Mouse (Mus musculus) midbrain, embryonic 14.5 days (tissue): ENCODE measurements at regions not wholly inside any gene's neighbourhood (a gene's known extent, or its start where the extent isn't known, plus 50 kb on each side); places are given as distances from the start of the nearest gene placed in this dataset.

ENCODE experiments used
- ATAC-seq: fragments of 200-750 bp; cut with Nextera tagmentation; 2 replicates; pipeline ENCODE4 v1.8.0; 2017; ENCODE audit warnings: moderate number of reproducible peaks, moderate library complexity; ENCODE audit not compliant: low FRiP score, low TSS enrichment
- DNase-seq: peaks from one replicate; pipeline ENCODE4 v3.0.0-alpha.2; 2015
- H3K27ac ChIP-seq: fragments of 300-500 bp; sonication (generic); replicated peaks from 2 replicates; pipeline ENCODE4 v1.5.1; 2014; ENCODE audit warnings: mild to moderate bottlenecking, low read depth, low read length, moderate library complexity
- H3K27me3 ChIP-seq: fragments of 300-500 bp; sonication (generic); 2 replicates; pipeline ENCODE4 v1.6.1; 2014; ENCODE audit warnings: low read length, control low read depth, mixed read lengths; ENCODE audit not compliant: control insufficient read depth, insufficient read depth
- H3K36me3 ChIP-seq: fragments of 300-500 bp; sonication (generic); 2 replicates; pipeline ENCODE4 v1.6.1; 2014; ENCODE audit warnings: low read length, control low read depth; ENCODE audit not compliant: control insufficient read depth, insufficient read depth
- H3K4me1 ChIP-seq: fragments of 300-500 bp; sonication (generic); 2 replicates; pipeline ENCODE4 v1.6.1; 2014; ENCODE audit warnings: mild to moderate bottlenecking, antibody characterized with exemption, low read length, control low read depth; ENCODE audit not compliant: control insufficient read depth, insufficient read depth
- H3K4me2 ChIP-seq: fragments of 300-500 bp; sonication (generic); 2 replicates; pipeline ENCODE4 v1.6.1; 2014; ENCODE audit warnings: mild to moderate bottlenecking, low read length, moderate library complexity
- H3K4me3 ChIP-seq: fragments of 300-500 bp; sonication (generic); replicated peaks from 2 replicates; pipeline ENCODE4 v1.5.1; 2014; ENCODE audit warnings: low read depth, low read length
- H3K9ac ChIP-seq: fragments of 300-500 bp; sonication (generic); replicated peaks from 2 replicates; pipeline ENCODE4 v1.6.1; 2014; ENCODE audit warnings: mild to moderate bottlenecking, low read length, moderate library complexity
- H3K9me3 ChIP-seq: fragments of 300-500 bp; sonication (generic); 2 replicates; pipeline ENCODE4 v1.6.1; 2016; ENCODE audit warnings: low read length, control low read depth, mixed read lengths; ENCODE audit not compliant: control insufficient read depth
- WGBS: fragments of 180-500 bp; shearing (Covaris S2); extraction: QIAGEN DNeasy Blood & Tissue Kit; methylation state at CpG from one replicate; pipeline ENCODE4 v1.1.7; 2014; 5-methylcytosine and 5-hydroxymethylcytosine counted together

DNA sequence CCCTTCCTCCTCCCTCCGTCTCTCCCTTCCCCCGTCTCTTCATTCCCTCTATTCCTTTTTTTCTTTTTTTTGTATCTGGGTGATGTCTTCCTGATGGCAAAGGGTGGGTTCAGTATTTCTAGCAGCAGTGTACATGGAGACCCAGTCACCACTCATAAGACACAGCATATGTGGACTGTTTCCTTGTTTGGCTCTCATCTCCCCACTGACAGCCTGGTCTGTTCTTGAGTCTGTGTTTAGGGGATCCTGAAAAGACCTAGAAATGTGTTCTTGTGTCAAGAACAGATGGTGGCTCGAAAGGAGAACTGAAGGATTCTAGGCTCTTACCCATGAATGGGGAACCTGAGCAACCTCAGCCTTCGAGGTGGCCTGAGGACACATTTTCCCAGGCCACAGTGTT, 124.0 kb upstream of the Clnk start:
- no peak overlapping the region for H3K4me2 ChIP-seq
- H3K27me3 ChIP-seq: no peaks in the 10 kb centered on the region
- H3K27ac ChIP-seq: no peak overlapping the region
- no peak overlapping the region for H3K9ac ChIP-seq
- H3K9me3 ChIP-seq: no peaks in the 10 kb centered on the region
- H3K4me1 ChIP-seq: no peaks in the 10 kb centered on the region
- H3K36me3 ChIP-seq: no peaks in the 10 kb centered on the region
- no peak overlapping the region for H3K4me3 ChIP-seq
- 87% methylated on average over 4 of the region's 4 CpGs for WGBS
- DNase-seq: no peak
- ATAC-seq: no peak

DNA sequence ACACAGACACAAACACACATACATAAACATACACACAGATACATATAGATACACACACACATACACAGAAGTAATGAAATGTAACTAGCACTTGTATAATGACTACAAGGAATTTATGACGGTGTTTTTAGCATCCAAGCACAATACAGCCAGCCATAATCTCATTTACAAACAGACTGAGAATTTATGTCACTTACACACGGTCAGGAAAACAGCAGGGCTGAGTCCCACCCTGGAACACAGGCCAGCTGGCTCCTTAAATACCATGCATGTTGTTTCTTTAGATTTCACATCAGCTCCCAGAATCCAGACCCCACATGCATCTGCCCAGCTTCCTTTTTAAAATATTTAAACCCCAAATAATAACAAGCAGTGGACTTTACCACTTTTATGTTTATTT, 123.1 kb upstream of the Clnk start:
- no peaks in the 10 kb centered on the region for H3K27me3 ChIP-seq
- no peak overlapping the region for H3K27ac ChIP-seq
- no peak overlapping the region for H3K9ac ChIP-seq
- no peaks in the 10 kb centered on the region for H3K9me3 ChIP-seq
- ATAC-seq (no peak), DNase-seq (no peak)
- no peak overlapping the region for H3K4me2 ChIP-seq
- no peak overlapping the region for H3K4me3 ChIP-seq
- H3K4me1 ChIP-seq: no peaks in the 10 kb centered on the region
- H3K36me3 ChIP-seq: no peaks in the 10 kb centered on the region
- WGBS: 51% methylated on average over 2 of the region's 2 CpGs

DNA sequence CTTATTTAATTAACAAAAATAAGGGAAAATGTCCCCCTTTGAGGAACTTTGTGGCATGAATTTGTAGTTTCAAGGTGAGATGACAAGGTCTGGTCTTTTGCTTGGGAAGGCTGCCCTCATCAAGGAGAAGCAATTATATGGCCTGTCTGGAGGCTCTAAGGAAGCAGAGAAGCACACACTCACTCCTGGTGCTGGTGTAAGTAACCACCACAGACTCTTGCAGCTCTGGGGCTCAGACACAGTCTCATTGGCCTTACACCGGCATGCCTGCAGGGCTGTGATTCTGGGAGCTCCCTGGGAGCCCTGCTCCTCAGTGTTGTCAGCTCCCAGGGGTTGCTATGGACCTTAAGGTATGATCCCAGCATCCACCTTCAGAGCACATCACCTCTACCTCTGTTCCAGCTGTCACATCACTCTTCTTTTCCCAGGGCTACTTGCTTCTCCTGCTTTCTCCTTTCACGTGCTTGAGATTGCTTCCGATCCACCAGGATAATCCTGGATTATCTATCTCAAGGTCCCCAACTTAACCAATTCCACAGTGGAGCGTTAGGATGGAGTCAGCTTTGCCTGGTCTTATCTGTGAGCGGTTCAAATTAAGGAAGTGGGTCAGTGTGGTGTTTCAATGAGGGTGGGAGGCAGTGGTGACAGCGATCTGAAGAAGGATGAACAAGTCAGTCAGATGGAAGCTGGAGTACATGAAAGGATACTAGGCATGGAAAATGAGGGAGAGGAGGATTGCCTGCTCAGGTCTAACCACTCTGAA, 96.0 kb upstream of the Clnk start:
- 75% methylated on average over 6 of the region's 6 CpGs for WGBS
- no peaks in the 10 kb centered on the region for H3K27me3 ChIP-seq
- DNase-seq (no peak), ATAC-seq (no peak)
- no peaks in the 10 kb centered on the region for H3K36me3 ChIP-seq
- no peaks in the 10 kb centered on the region for H3K4me1 ChIP-seq
- H3K9ac ChIP-seq: no peak overlapping the region
- H3K9me3 ChIP-seq: no peaks in the 10 kb centered on the region
- H3K27ac ChIP-seq: no peak overlapping the region
- no peak overlapping the region for H3K4me2 ChIP-seq
- no peak overlapping the region for H3K4me3 ChIP-seq

DNA sequence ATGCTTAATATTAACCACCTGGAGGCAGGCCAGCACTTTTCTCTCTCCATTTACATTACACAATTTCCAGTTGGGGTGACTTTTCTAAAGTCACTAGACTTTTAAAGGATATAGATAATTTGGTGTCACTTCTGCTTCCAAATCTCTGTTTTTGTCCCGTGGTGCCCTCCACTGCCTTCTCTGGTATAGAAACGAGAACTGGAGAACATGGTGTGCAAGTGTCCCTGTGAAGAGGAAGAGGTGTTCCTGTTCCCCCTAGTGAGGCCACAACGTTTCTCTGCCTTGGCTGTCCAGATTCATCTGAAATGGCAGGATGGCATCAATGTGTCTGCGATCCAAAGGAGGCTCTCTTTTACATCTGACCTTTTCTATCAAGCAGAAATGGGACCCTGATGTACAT, 93.9 kb upstream of the Clnk start:
- 90% methylated on average over 4 of the region's 4 CpGs for WGBS
- no peak overlapping the region for H3K27ac ChIP-seq
- no peaks in the 10 kb centered on the region for H3K36me3 ChIP-seq
- H3K4me3 ChIP-seq: no peak overlapping the region
- ATAC-seq (no peak), DNase-seq (no peak)
- no peak overlapping the region for H3K4me2 ChIP-seq
- no peaks in the 10 kb centered on the region for H3K27me3 ChIP-seq
- no peaks in the 10 kb centered on the region for H3K9me3 ChIP-seq
- no peaks in the 10 kb centered on the region for H3K4me1 ChIP-seq
- H3K9ac ChIP-seq: no peak overlapping the region

DNA sequence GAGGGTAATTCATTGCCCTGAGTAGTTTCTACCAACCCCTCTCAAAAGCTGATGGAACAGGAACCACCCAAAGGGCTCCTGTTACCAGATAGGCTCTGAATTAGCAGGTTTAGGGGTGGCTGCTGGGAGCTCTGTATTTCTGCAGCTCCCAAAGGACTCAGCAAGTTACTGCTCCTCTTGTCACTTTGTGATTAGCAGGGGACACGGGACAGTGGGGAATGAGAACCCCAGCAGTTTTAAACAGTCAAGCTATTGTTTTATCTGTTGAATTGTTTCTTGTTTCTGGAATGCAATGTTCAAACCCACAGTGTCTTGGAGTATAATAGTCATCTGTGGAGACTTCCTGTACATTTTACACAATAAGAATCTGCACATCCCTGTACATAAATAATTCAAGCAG, 90.4 kb upstream of the Clnk start:
- H3K9me3 ChIP-seq: no peaks in the 10 kb centered on the region
- DNase-seq (no peak), ATAC-seq (no peak)
- no peaks in the 10 kb centered on the region for H3K4me1 ChIP-seq
- no peaks in the 10 kb centered on the region for H3K27me3 ChIP-seq
- H3K9ac ChIP-seq: no peak overlapping the region
- no peak overlapping the region for H3K4me2 ChIP-seq
- WGBS: 49% methylated on average over 1 of the region's 1 CpGs
- H3K36me3 ChIP-seq: no peaks in the 10 kb centered on the region
- H3K4me3 ChIP-seq: no peak overlapping the region
- H3K27ac ChIP-seq: no peak overlapping the region

DNA sequence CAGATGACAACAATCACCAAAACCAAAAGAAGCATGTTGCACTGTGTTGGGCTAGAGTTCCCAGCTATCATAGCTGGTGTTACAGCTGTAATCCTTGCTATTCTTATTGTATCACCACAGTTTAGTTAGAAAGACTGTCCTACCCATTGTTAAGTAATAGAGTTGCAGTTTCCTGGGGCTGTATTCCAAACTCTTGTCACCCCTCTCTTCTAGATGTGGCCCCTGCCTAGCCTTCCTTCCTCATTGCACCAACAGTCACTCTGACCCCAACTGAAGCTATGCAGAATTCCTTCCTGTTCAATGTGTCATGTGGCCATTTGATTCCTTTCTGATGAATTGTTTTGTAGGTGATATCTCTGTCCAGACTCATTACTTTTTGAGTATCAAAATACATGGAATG, 87.8 kb upstream of the Clnk start:
- no peak for DNase-seq

DNA sequence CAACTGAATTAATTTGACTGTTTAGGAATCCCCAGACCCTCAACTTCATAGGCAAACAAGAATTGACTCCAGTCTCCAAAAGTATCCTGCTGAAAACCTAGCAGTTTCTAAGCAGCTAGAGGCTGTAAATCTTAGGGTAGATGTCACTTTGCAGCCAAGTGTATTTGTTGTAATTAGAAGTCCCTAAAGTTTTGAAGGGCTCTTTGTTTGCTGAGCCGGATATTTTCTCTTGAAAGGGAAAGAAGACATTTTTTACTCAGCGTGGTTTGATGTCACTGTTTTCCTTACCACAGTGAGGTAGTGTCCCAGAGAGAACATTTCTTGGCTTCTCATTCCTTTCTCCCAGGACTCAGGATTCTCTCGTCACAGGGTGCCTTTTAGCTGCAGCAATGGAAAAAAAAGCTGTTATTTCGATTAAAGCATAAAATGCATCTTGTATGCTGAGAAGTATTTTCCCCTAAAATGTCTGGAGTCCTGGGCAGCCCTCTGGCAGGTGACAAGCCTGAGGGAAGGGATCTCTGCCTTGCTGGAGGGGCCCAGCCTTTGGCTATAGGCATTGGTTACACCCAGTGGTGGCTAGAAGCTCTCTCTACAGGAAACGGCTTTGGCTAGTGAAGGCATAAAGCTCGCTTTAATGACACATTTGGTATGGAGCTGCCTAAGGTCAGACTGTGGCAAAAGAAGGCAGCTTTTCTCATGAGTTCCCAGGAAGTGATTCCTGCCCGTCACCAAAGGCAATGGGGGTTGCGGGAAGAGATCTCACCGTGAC, 74.1 kb upstream of the Clnk start:
- ATAC-seq: no peak
- no peak overlapping the region for H3K27ac ChIP-seq
- no peak overlapping the region for H3K4me3 ChIP-seq
- no peaks in the 10 kb centered on the region for H3K36me3 ChIP-seq
- H3K4me2 ChIP-seq: no peak overlapping the region
- no peaks in the 10 kb centered on the region for H3K4me1 ChIP-seq
- 74% methylated on average over 9 of the region's 9 CpGs for WGBS
- no peak overlapping the region for H3K9ac ChIP-seq
- H3K9me3 ChIP-seq: no peaks in the 10 kb centered on the region
- DNase-seq: no peak
- H3K27me3 ChIP-seq: no peaks in the 10 kb centered on the region

More for the DNA sequence above, 87.8 kb upstream of the Clnk start:
- Histone ChIP-seq H3K9me3 (no peaks in the 10 kb centered on the region), H3K27me3 (no peaks in the 10 kb centered on the region), H3K36me3 (no peaks in the 10 kb centered on the region), H3K4me1 (no peaks in the 10 kb centered on the region), H3K27ac (no peak overlapping the region), H3K4me3 (no peak overlapping the region), H3K9ac (no peak overlapping the region), H3K4me2 (no peak overlapping the region)
- no peak for ATAC-seq

DNA sequence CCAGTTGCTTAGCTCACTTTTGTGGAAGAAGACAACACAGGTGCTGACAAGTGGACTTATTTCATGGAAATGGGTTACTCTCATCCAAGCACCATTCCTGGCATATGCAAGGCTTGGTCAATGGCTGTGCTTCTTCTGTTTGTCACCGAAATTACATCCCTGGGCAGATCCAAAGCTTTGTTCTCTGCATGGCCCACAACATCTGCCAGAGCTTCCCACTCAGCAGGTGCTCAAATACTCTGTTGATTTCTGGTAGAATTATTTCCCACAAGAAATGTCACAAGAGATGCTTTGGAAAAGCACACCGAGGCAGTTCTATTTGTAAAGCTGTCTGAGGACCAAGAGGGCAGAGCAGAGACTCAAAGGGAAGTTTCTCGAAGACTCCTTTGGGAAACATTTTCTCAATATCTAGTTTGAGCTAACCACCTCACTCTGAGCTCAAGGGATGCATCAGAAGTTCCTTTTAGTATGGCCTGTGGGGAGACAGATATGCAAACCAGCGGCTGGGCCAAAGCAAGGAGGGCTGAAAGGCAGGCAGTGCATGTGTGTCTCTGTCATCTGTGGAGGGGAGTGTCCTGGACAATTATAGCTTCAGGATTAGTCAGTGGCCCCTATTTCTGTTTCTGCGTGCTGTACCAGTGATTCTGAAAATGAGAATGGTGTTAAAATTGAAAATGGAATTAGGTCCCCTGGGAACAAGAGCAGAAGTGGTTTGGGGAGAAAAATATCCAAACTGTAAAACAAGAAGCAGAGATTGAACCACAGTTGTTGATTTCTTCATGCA, 69.5 kb upstream of the Clnk start:
- Histone ChIP-seq H3K4me1 (no peaks in the 10 kb centered on the region), H3K9ac (no peak overlapping the region), H3K27ac (no peak overlapping the region), H3K4me3 (no peak overlapping the region), H3K36me3 (no peaks in the 10 kb centered on the region), H3K4me2 (no peak overlapping the region), H3K27me3 (no peaks in the 10 kb centered on the region), H3K9me3 (no peaks in the 10 kb centered on the region)
- DNase-seq (no peak), ATAC-seq (no peak)
- WGBS: 76% methylated on average over 5 of the region's 5 CpGs
